Mouse (Mus musculus): Measurements from ENCODE around the gene Htra1.

Htra1 gene

GRCm38 (mm10) chr7:130966451-130966850 is 30.5 kb downstream of the Htra1 start:
- DNase-seq (ENCODE audit: extremely low spot score), result no peak

GRCm38 (mm10) chr7:130966876-130967275 is 31.0 kb downstream of the Htra1 start:
- DNase-seq (ENCODE audit: extremely low spot score), result no peak

GRCm38 (mm10) chr7:130967901-130968300 is 32.0 kb downstream of the Htra1 start:
- DNase-seq (ENCODE audit: extremely low spot score), result no peak

GRCm38 (mm10) chr7:130968537-130968936 is 32.6 kb downstream of the Htra1 start:
- no peak for DNase-seq (ENCODE audit: extremely low spot score)

- DNase-seq (ENCODE audit: extremely low spot score), result no peak
These were observed 33.2 kb downstream of the Htra1 start for GRCm38 (mm10) chr7:130969076-130969475.

- no peak for DNase-seq (ENCODE audit: extremely low spot score)
These were observed 33.6 kb downstream of the Htra1 start for GRCm38 (mm10) chr7:130969507-130969906.

- DNase-seq (ENCODE audit: extremely low spot score), result no peak
These were observed 36.9 kb downstream of the Htra1 start for GRCm38 (mm10) chr7:130972767-130973166.

- no peak for DNase-seq (ENCODE audit: extremely low spot score)
These were observed 40.5 kb downstream of the Htra1 start for GRCm38 (mm10) chr7:130976305-130976935.

- DNase-seq (ENCODE audit: extremely low spot score), result no peak
These were observed 42.0 kb downstream of the Htra1 start for GRCm38 (mm10) chr7:130977794-130978521.

- no peak for DNase-seq (ENCODE audit: extremely low spot score)
These were observed 42.6 kb downstream of the Htra1 start for GRCm38 (mm10) chr7:130978545-130978944.

GRCm38 (mm10) chr7:130980130-130980529 is 44.2 kb downstream of the Htra1 start:
- no peak for DNase-seq (ENCODE audit: extremely low spot score)

- peak; percentile 51 for DNase-seq (ENCODE audit: extremely low spot score)
These were observed 46.5 kb downstream of the Htra1 start for GRCm38 (mm10) chr7:130982371-130982770.

- DNase-seq (ENCODE audit: extremely low spot score), result no peak
These were observed 47.0 kb downstream of the Htra1 start for GRCm38 (mm10) chr7:130982881-130983280.

- DNase-seq (ENCODE audit: extremely low spot score), result no peak
These were observed 48.4 kb downstream of the Htra1 start for GRCm38 (mm10) chr7:130984294-130984693.

GRCm38 (mm10) chr7:130985193-130985592 is 49.3 kb downstream of the Htra1 start:
- no peak for DNase-seq (ENCODE audit: extremely low spot score)

- DNase-seq (ENCODE audit: extremely low spot score), result no peak
These were observed 49.8 kb downstream of the Htra1 start for GRCm38 (mm10) chr7:130985716-130986115.

GRCm38 (mm10) chr7:130988146-130988545 is 52.2 kb downstream of the Htra1 start:
- no peak for DNase-seq (ENCODE audit: extremely low spot score)

- no peak for DNase-seq (ENCODE audit: extremely low spot score)
These were observed 53.5 kb downstream of the Htra1 start for GRCm38 (mm10) chr7:130989371-130989770.

- DNase-seq (ENCODE audit: extremely low spot score), result no peak
These were observed 55.4 kb downstream of the Htra1 start for GRCm38 (mm10) chr7:130991174-130991789.

- DNase-seq (ENCODE audit: extremely low spot score), result no peak
These were observed 58.0 kb downstream of the Htra1 start for GRCm38 (mm10) chr7:130993907-130994306.

- no peak for DNase-seq (ENCODE audit: extremely low spot score)
These were observed 66.2 kb downstream of the Htra1 start for GRCm38 (mm10) chr7:131001976-131002726.

- DNase-seq (ENCODE audit: extremely low spot score), result no peak
These were observed 68.2 kb downstream of the Htra1 start for GRCm38 (mm10) chr7:131004071-131004470.

All from embryo, embryonic 9.5 days (tissue).